Mouse (Mus musculus): Measurements from ENCODE around the gene Pik3r5. TPM values are rescaled to one million over a fixed set of nuclear protein-coding genes. Genes with fewer than 3 reads are reported as not detected.

The Pik3r5 gene
- total RNA-seq, 4 experiments from 2014 or later, result 1.7 to 4.6 (median 2.9) TPM

GRCm38 (mm10) chr11:68451282-68451735 lies 19.4 kb downstream of the Pik3r5 start:
- DNase-seq, result no peak

- DNase-seq, result no peak
These were observed 20.0 kb downstream of the Pik3r5 start for GRCm38 (mm10) chr11:68451747-68452405.

GRCm38 (mm10) chr11:68452740-68453139 lies 20.8 kb downstream of the Pik3r5 start:
- no peak for DNase-seq

- DNase-seq, result no peak
These were observed 21.4 kb downstream of the Pik3r5 start for GRCm38 (mm10) chr11:68453301-68453700.

- DNase-seq, result no peak
These were observed 26.2 kb downstream of the Pik3r5 start for GRCm38 (mm10) chr11:68458086-68458485.

- no peak for DNase-seq
These were observed 27.1 kb downstream of the Pik3r5 start for GRCm38 (mm10) chr11:68459021-68459420.

- no peak for DNase-seq
These were observed 27.6 kb downstream of the Pik3r5 start for GRCm38 (mm10) chr11:68459486-68459885.

- DNase-seq, result no peak
These were observed 30.8 kb downstream of the Pik3r5 start for GRCm38 (mm10) chr11:68462716-68463115.

GRCm38 (mm10) chr11:68464260-68464659 lies 32.3 kb downstream of the Pik3r5 start:
- DNase-seq, result no peak

GRCm38 (mm10) chr11:68465090-68465489 lies 33.2 kb downstream of the Pik3r5 start:
- DNase-seq, result no peak

GRCm38 (mm10) chr11:68467441-68467840 lies 35.5 kb downstream of the Pik3r5 start:
- DNase-seq, result no peak

- no peak for DNase-seq
These were observed 36.2 kb downstream of the Pik3r5 start for GRCm38 (mm10) chr11:68467962-68468612.

GRCm38 (mm10) chr11:68468886-68469285 lies 37.0 kb downstream of the Pik3r5 start:
- DNase-seq, result no peak

GRCm38 (mm10) chr11:68472162-68472849 lies 40.4 kb downstream of the Pik3r5 start:
- DNase-seq, result no peak

- DNase-seq, result no peak
These were observed 42.7 kb downstream of the Pik3r5 start for GRCm38 (mm10) chr11:68474600-68474999.

- no peak for DNase-seq
These were observed 43.8 kb downstream of the Pik3r5 start for GRCm38 (mm10) chr11:68475676-68476075.

GRCm38 (mm10) chr11:68477661-68478060 lies 45.7 kb downstream of the Pik3r5 start:
- no peak for DNase-seq

GRCm38 (mm10) chr11:68478574-68478981 lies 46.7 kb downstream of the Pik3r5 start:
- DNase-seq, result no peak

GRCm38 (mm10) chr11:68480660-68481059 lies 48.7 kb downstream of the Pik3r5 start:
- DNase-seq, result no peak

GRCm38 (mm10) chr11:68482001-68482400 lies 50.1 kb downstream of the Pik3r5 start:
- no peak for DNase-seq

GRCm38 (mm10) chr11:68483213-68483612 lies 51.3 kb downstream of the Pik3r5 start:
- no peak for DNase-seq

- no peak for DNase-seq
These were observed 52.5 kb downstream of the Pik3r5 start for GRCm38 (mm10) chr11:68484431-68484830.

- DNase-seq, result no peak
These were observed 53.5 kb downstream of the Pik3r5 start for GRCm38 (mm10) chr11:68485206-68485942.

Data from adrenal gland, adult 8-10 months (tissue).